ENCODE assay signal across 30 mouse cellular contexts in genomic region chr12:76500055-76500454, GRCm38 (mm10).
"Had no signal": no experiment of that assay in that cellular context is flagged by ENCODE, and none has a peak within 500 bp of the region (broad histone marks: within the 10 kb centered on the region; RNA-seq: fewer than 3 reads in every experiment).

No protein-coding gene starts in this region.

- H3K4me3 ChIP-seq: heart, embryonic 13.5 days; heart, embryonic 15.5 days; hindbrain, embryonic 10.5 days; hindbrain, embryonic 12.5 days; hindbrain, embryonic 13.5 days; hindbrain, embryonic 15.5 days; intestine, embryonic 15.5 days; kidney, embryonic 15.5 days; layer of hippocampus, adult 2 months; left cerebral cortex, adult 2 months had no signal

- DNase-seq: heart, postnatal 10 days; heart, postnatal 14 days; heart, postnatal 36 days; heart, postnatal 4 days; kidney, adult 11 months; kidney, adult 18-20 months; kidney, adult 2 months; kidney, adult 8-10 months; kidney, adult 9 months; kidney, postnatal 10 days; kidney, postnatal 14 days; kidney, postnatal 25 days; kidney, postnatal 4 days; layer of hippocampus, adult 9-11 months; layer of hippocampus, postnatal 36 days had no signal

- H3K36me3 ChIP-seq: heart, embryonic 13.5 days; heart, embryonic 15.5 days; hindbrain, embryonic 10.5 days; hindbrain, embryonic 12.5 days; hindbrain, embryonic 13.5 days; hindbrain, embryonic 15.5 days; intestine, embryonic 15.5 days; kidney, embryonic 15.5 days had no signal

- ATAC-seq: hindbrain, embryonic 16.5 days; hindbrain, postnatal 0 days; inflammation-experienced regulatory T-cells, adult 6 months had no signal

- H3K4me1 ChIP-seq: hindbrain, embryonic 13.5 days; hindbrain, embryonic 15.5 days had no signal

- H3K4me2 ChIP-seq: heart, embryonic 11.5 days; heart, embryonic 13.5 days; heart, embryonic 15.5 days; hindbrain, embryonic 12.5 days; hindbrain, embryonic 13.5 days; hindbrain, embryonic 14.5 days; hindbrain, embryonic 15.5 days; intestine, embryonic 15.5 days; kidney, embryonic 15.5 days had no signal

- H3K27ac ChIP-seq: heart, embryonic 15.5 days; hindbrain, embryonic 10.5 days; hindbrain, embryonic 12.5 days; hindbrain, embryonic 13.5 days; hindbrain, embryonic 14.5 days; hindbrain, embryonic 15.5 days; hindbrain, postnatal 0 days; intestine, embryonic 15.5 days; layer of hippocampus, adult 2 months had no signal

- H3K9ac ChIP-seq: heart, embryonic 13.5 days; heart, embryonic 15.5 days; hindbrain, embryonic 12.5 days; hindbrain, embryonic 13.5 days; hindbrain, embryonic 14.5 days; hindbrain, embryonic 15.5 days; intestine, embryonic 15.5 days; kidney, embryonic 15.5 days had no signal

- H3K27me3 ChIP-seq: heart, embryonic 15.5 days; hindbrain, embryonic 12.5 days; intestine, embryonic 15.5 days had no signal

- H3K9me3 ChIP-seq: heart, embryonic 13.5 days; heart, embryonic 15.5 days; hindbrain, embryonic 10.5 days; hindbrain, embryonic 12.5 days; hindbrain, embryonic 13.5 days; hindbrain, embryonic 15.5 days; intestine, embryonic 15.5 days; kidney, embryonic 15.5 days had no signal
